In genomic region chr10:112810181-112810580, GRCm38 (mm10) we compare ENCODE assay signal across 17 mouse cellular contexts.
DNase-seq lines count a peak whose midpoint lies in the region; ATAC-seq lines count a peak whose summit lies in the region.
"Had no signal": no experiment of that assay in that cellular context is flagged by ENCODE, and none has a peak within 500 bp of the region (broad histone marks: within the 10 kb centered on the region; RNA-seq: fewer than 3 reads in every experiment).

No protein-coding gene starts in this region.

- no peak overlapping the region for H3K4me3 ChIP-seq in midbrain, embryonic 11.5 days (ENCODE audit: low read depth, low read length)
- no peak overlapping the region for H3K4me3 ChIP-seq in midbrain, embryonic 15.5 days
- no peak overlapping the region for H3K4me3 ChIP-seq in neural tube, embryonic 13.5 days
- H3K4me3 ChIP-seq: limb, embryonic 15.5 days; midbrain, embryonic 12.5 days had no signal

- no peak overlapping the region for H3K9ac ChIP-seq in midbrain, embryonic 11.5 days (ENCODE audit: low read length)
- no peak overlapping the region for H3K9ac ChIP-seq in midbrain, embryonic 15.5 days
- no peak overlapping the region for H3K9ac ChIP-seq in neural tube, embryonic 13.5 days
- H3K9ac ChIP-seq: limb, embryonic 15.5 days; midbrain, embryonic 12.5 days had no signal

- 19% methylated on average over 1 of the region's 1 CpGs for WGBS in midbrain, embryonic 11.5 days
- 8% methylated on average over 1 of the region's 1 CpGs for WGBS in midbrain, embryonic 15.5 days
- WGBS in neural tube, embryonic 13.5 days: 28% methylated on average over 1 of the region's 1 CpGs

- no peaks in the 10 kb centered on the region for H3K4me1 ChIP-seq in midbrain, embryonic 11.5 days (ENCODE audit: control insufficient read depth, insufficient read depth, low read length)
- H3K4me1 ChIP-seq in midbrain, embryonic 15.5 days: no peaks in the 10 kb centered on the region
- peaks cover 4% of the 10 kb centered on the region for H3K4me1 ChIP-seq in neural tube, embryonic 13.5 days (replicated peaks)
- H3K4me1 ChIP-seq: limb, embryonic 15.5 days; midbrain, embryonic 12.5 days had no signal

- H3K36me3 ChIP-seq in midbrain, embryonic 11.5 days (ENCODE audit: control insufficient read depth, insufficient read depth, low read length): no peaks in the 10 kb centered on the region
- H3K36me3 ChIP-seq in midbrain, embryonic 15.5 days (replicated peaks): no peaks in the 10 kb centered on the region
- H3K36me3 ChIP-seq in neural tube, embryonic 13.5 days: no peaks in the 10 kb centered on the region
- H3K36me3 ChIP-seq: limb, embryonic 15.5 days; midbrain, embryonic 12.5 days had no signal

- no peak overlapping the region for H3K27ac ChIP-seq in midbrain, embryonic 11.5 days (ENCODE audit: low read depth, low read length)
- H3K27ac ChIP-seq in midbrain, embryonic 15.5 days: no peak overlapping the region
- H3K27ac ChIP-seq in neural tube, embryonic 13.5 days (replicated peaks): no peak overlapping the region; the same call in 1 of the 2 replicates
- H3K27ac ChIP-seq: limb, embryonic 15.5 days; midbrain, embryonic 12.5 days had no signal

- 0 out of 2 replicates have a peak, but pooled peaks have one; percentile 42 for ATAC-seq in midbrain, embryonic 11.5 days (ENCODE audit: low FRiP score)
- no peak for ATAC-seq in midbrain, embryonic 15.5 days (replicated peaks)
- peak; percentile 71; the same call in 1 of the 2 replicates for ATAC-seq in neural tube, embryonic 13.5 days (ENCODE audit: low read depth)
- ATAC-seq: activated CD4-positive, CD25-positive, alpha-beta regulatory T cell, adult 4 months had no signal

- no peaks in the 10 kb centered on the region for H3K9me3 ChIP-seq in midbrain, embryonic 11.5 days (ENCODE audit: control insufficient read depth, low read length)
- no peaks in the 10 kb centered on the region for H3K9me3 ChIP-seq in midbrain, embryonic 15.5 days
- H3K9me3 ChIP-seq in neural tube, embryonic 13.5 days: no peaks in the 10 kb centered on the region
- H3K9me3 ChIP-seq: limb, embryonic 15.5 days; midbrain, embryonic 12.5 days had no signal

- H3K27me3 ChIP-seq in midbrain, embryonic 11.5 days (ENCODE audit: control insufficient read depth, insufficient read depth, low read length): no peaks in the 10 kb centered on the region
- no peaks in the 10 kb centered on the region for H3K27me3 ChIP-seq in midbrain, embryonic 15.5 days (replicated peaks)
- no peaks in the 10 kb centered on the region for H3K27me3 ChIP-seq in neural tube, embryonic 13.5 days
- H3K27me3 ChIP-seq: limb, embryonic 15.5 days; midbrain, embryonic 12.5 days had no signal

- no peak for DNase-seq in midbrain, embryonic 11.5 days (ENCODE audit: low spot score, missing footprints)
- peak; percentile 86 for DNase-seq in Muller cell, postnatal 12 days (ENCODE audit: inconsistent ontology term)
- DNase-seq in adipocyte (ENCODE audit: low spot score): peak; percentile 9
- DNase-seq in embryo, embryonic 9.5 days (ENCODE audit: extremely low spot score): no peak
- DNase-seq in left cerebral cortex, adult 18-20 months (ENCODE audit: low spot score in 2 of 2): no peak
- DNase-seq: adrenal gland, postnatal 36 days; cerebellum, adult 9-11 months; gastrocnemius, postnatal 10 days; kidney, adult 2 months; kidney, postnatal 25 days; lung, postnatal 4 days; thymus, postnatal 36 days had no signal

- no peak overlapping the region for H3K4me2 ChIP-seq in midbrain, embryonic 11.5 days
- no peak overlapping the region for H3K4me2 ChIP-seq in midbrain, embryonic 15.5 days
- H3K4me2 ChIP-seq in neural tube, embryonic 13.5 days: no peak overlapping the region
- H3K4me2 ChIP-seq: limb, embryonic 15.5 days; midbrain, embryonic 12.5 days had no signal

Comparison
In these comparisons a context has a peak if more than half of its experiments do, and no peak if none do; other contexts are left out.
1. DNase-seq: peak in Muller cell, postnatal 12 days (single experiment) and adipocyte (single experiment); none in midbrain, embryonic 11.5 days (single experiment), embryo, embryonic 9.5 days (single experiment) and left cerebral cortex, adult 18-20 months (0 of 2).